Mouse (Mus musculus): ENCODE data around the gene Sema6b. TPM values are rescaled to one million over a fixed set of nuclear protein-coding genes. Genes with fewer than 3 reads are reported as not detected.
A peak's percentile ranks its signal among the peaks of the same experiment; 100 is the strongest.
"Not testable (repeated sequence)": the region's sequence is repeated elsewhere in the genome, so short reads cannot be mapped to it uniquely, and the experiment has no call there.

Sema6b gene
- polyA plus RNA-seq, 1 experiment from 2014 or later = 1.3 TPM

- Histone ChIP-seq H3K36me3 (ENCODE audit: control insufficient read depth, insufficient read depth, low read length) (peaks cover 14% of the 10 kb centered on the region), H3K4me1 (replicated peaks; ENCODE audit: control insufficient read depth, insufficient read depth, low read length) (no peaks in the 10 kb centered on the region), H3K9ac (ENCODE audit: low read length) (no peak overlapping the region), H3K9me3 (ENCODE audit: control insufficient read depth, low read length) (no peaks in the 10 kb centered on the region), H3K27ac (ENCODE audit: low read depth) (no peak overlapping the region), H3K27me3 (replicated peaks; ENCODE audit: control insufficient read depth, insufficient read depth, low read length) (no peaks in the 10 kb centered on the region), H3K4me2 (ENCODE audit: low read length) (no peak overlapping the region), H3K4me3 (ENCODE audit: low read depth, low read length) (no peak overlapping the region)
- WGBS = 70% methylated on average over 2 of the region's 2 CpGs
- DNase-seq (ENCODE audit: low spot score) (no peak), ATAC-seq (replicated peaks; ENCODE audit: low FRiP score, low TSS enrichment, low read depth) (0 out of 2 replicates have a peak, but pooled peaks have one; percentile 7)
Observed at GRCm38 (mm10) chr17:56107736-56108135, 32.4 kb downstream of the Sema6b start.

- Histone ChIP-seq H3K9ac (ENCODE audit: low read length) (no peak overlapping the region), H3K4me3 (ENCODE audit: low read depth, low read length) (no peak overlapping the region), H3K36me3 (ENCODE audit: control insufficient read depth, insufficient read depth, low read length) (peaks cover 21% of the 10 kb centered on the region), H3K4me2 (ENCODE audit: low read length) (no peak overlapping the region), H3K27ac (ENCODE audit: low read depth) (no peak overlapping the region), H3K9me3 (ENCODE audit: control insufficient read depth, low read length) (no peaks in the 10 kb centered on the region), H3K4me1 (replicated peaks; ENCODE audit: control insufficient read depth, insufficient read depth, low read length) (no peaks in the 10 kb centered on the region), H3K27me3 (replicated peaks; ENCODE audit: control insufficient read depth, insufficient read depth, low read length) (no peaks in the 10 kb centered on the region)
- ATAC-seq (replicated peaks; ENCODE audit: low FRiP score, low TSS enrichment, low read depth) (no peak), DNase-seq (ENCODE audit: low spot score) (no peak)
- WGBS = 69% methylated on average over 4 of the region's 4 CpGs
Observed at GRCm38 (mm10) chr17:56106981-56107380, 33.2 kb downstream of the Sema6b start.

GRCm38 (mm10) chr17:56106436-56106835 is 33.7 kb downstream of the Sema6b start:
- WGBS = 98% methylated on average over 4 of the region's 4 CpGs
- not testable (repeated sequence) for H3K9me3 ChIP-seq (ENCODE audit: control insufficient read depth, low read length); H3K9ac ChIP-seq (ENCODE audit: low read length); H3K4me3 ChIP-seq (ENCODE audit: low read depth, low read length); H3K4me1 ChIP-seq (replicated peaks; ENCODE audit: control insufficient read depth, insufficient read depth, low read length); H3K4me2 ChIP-seq (ENCODE audit: low read length); ATAC-seq (replicated peaks; ENCODE audit: low FRiP score, low TSS enrichment, low read depth); H3K27me3 ChIP-seq (replicated peaks; ENCODE audit: control insufficient read depth, insufficient read depth, low read length); H3K27ac ChIP-seq (ENCODE audit: low read depth); DNase-seq (ENCODE audit: low spot score)
- peaks cover 26% of the 10 kb centered on the region for H3K36me3 ChIP-seq (ENCODE audit: control insufficient read depth, insufficient read depth, low read length)

GRCm38 (mm10) chr17:56104821-56105220 is 35.3 kb downstream of the Sema6b start:
- ATAC-seq (replicated peaks; ENCODE audit: low FRiP score, low TSS enrichment, low read depth); H3K27me3 ChIP-seq (replicated peaks; ENCODE audit: control insufficient read depth, insufficient read depth, low read length); H3K27ac ChIP-seq (ENCODE audit: low read depth); H3K4me2 ChIP-seq (ENCODE audit: low read length); H3K9ac ChIP-seq (ENCODE audit: low read length); H3K4me1 ChIP-seq (replicated peaks; ENCODE audit: control insufficient read depth, insufficient read depth, low read length); DNase-seq (ENCODE audit: low spot score); H3K9me3 ChIP-seq (ENCODE audit: control insufficient read depth, low read length); H3K4me3 ChIP-seq (ENCODE audit: low read depth, low read length): not testable (repeated sequence)
- 96% methylated on average over 2 of the region's 5 CpGs for WGBS
- peaks cover 40% of the 10 kb centered on the region for H3K36me3 ChIP-seq (ENCODE audit: control insufficient read depth, insufficient read depth, low read length)

GRCm38 (mm10) chr17:56103465-56104285 is 36.5 kb downstream of the Sema6b start:
- H3K9ac ChIP-seq (ENCODE audit: low read length) = no peak overlapping the region
- H3K4me3 ChIP-seq (ENCODE audit: low read depth, low read length) = no peak overlapping the region
- ATAC-seq (replicated peaks; ENCODE audit: low FRiP score, low TSS enrichment, low read depth) (no peak), DNase-seq (ENCODE audit: low spot score) (no peak)
- H3K36me3 ChIP-seq (ENCODE audit: control insufficient read depth, insufficient read depth, low read length) = peaks cover 51% of the 10 kb centered on the region
- no peaks in the 10 kb centered on the region for H3K27me3 ChIP-seq (replicated peaks; ENCODE audit: control insufficient read depth, insufficient read depth, low read length)
- WGBS = 94% methylated on average over 8 of the region's 8 CpGs
- no peak overlapping the region for H3K27ac ChIP-seq (ENCODE audit: low read depth)
- no peaks in the 10 kb centered on the region for H3K4me1 ChIP-seq (replicated peaks; ENCODE audit: control insufficient read depth, insufficient read depth, low read length)
- H3K9me3 ChIP-seq (ENCODE audit: control insufficient read depth, low read length) = no peaks in the 10 kb centered on the region
- H3K4me2 ChIP-seq (ENCODE audit: low read length) = no peak overlapping the region

- Histone ChIP-seq H3K4me3 (ENCODE audit: low read depth, low read length) (no peak overlapping the region), H3K4me2 (ENCODE audit: low read length) (no peak overlapping the region), H3K27ac (ENCODE audit: low read depth) (no peak overlapping the region), H3K9me3 (ENCODE audit: control insufficient read depth, low read length) (no peaks in the 10 kb centered on the region), H3K27me3 (replicated peaks; ENCODE audit: control insufficient read depth, insufficient read depth, low read length) (no peaks in the 10 kb centered on the region), H3K4me1 (replicated peaks; ENCODE audit: control insufficient read depth, insufficient read depth, low read length) (no peaks in the 10 kb centered on the region), H3K36me3 (ENCODE audit: control insufficient read depth, insufficient read depth, low read length) (peaks cover 58% of the 10 kb centered on the region), H3K9ac (ENCODE audit: low read length) (no peak overlapping the region)
- DNase-seq (ENCODE audit: low spot score) (no peak), ATAC-seq (replicated peaks; ENCODE audit: low FRiP score, low TSS enrichment, low read depth) (no peak)
- WGBS = 94% methylated on average over 9 of the region's 9 CpGs
Observed at GRCm38 (mm10) chr17:56102927-56103326, 37.2 kb downstream of the Sema6b start.

- Histone ChIP-seq H3K9ac (ENCODE audit: low read length) (no peak overlapping the region), H3K4me2 (ENCODE audit: low read length) (no peak overlapping the region), H3K4me3 (ENCODE audit: low read depth, low read length) (no peak overlapping the region), H3K4me1 (replicated peaks; ENCODE audit: control insufficient read depth, insufficient read depth, low read length) (no peaks in the 10 kb centered on the region), H3K27ac (ENCODE audit: low read depth) (no peak overlapping the region), H3K36me3 (ENCODE audit: control insufficient read depth, insufficient read depth, low read length) (peaks cover 66% of the 10 kb centered on the region), H3K27me3 (replicated peaks; ENCODE audit: control insufficient read depth, insufficient read depth, low read length) (no peaks in the 10 kb centered on the region), H3K9me3 (ENCODE audit: control insufficient read depth, low read length) (no peaks in the 10 kb centered on the region)
- whole genome bisulfite sequencing = 91% methylated on average over 5 of the region's 5 CpGs
- ATAC-seq (replicated peaks; ENCODE audit: low FRiP score, low TSS enrichment, low read depth) = no peak
- DNase-seq (ENCODE audit: low spot score) = no peak
Observed at GRCm38 (mm10) chr17:56102158-56102557, 38.0 kb downstream of the Sema6b start.

- Histone ChIP-seq H3K4me2 (ENCODE audit: low read length) (no peak overlapping the region), H3K27ac (ENCODE audit: low read depth) (no peak overlapping the region), H3K9me3 (ENCODE audit: control insufficient read depth, low read length) (no peaks in the 10 kb centered on the region), H3K27me3 (replicated peaks; ENCODE audit: control insufficient read depth, insufficient read depth, low read length) (no peaks in the 10 kb centered on the region), H3K4me1 (replicated peaks; ENCODE audit: control insufficient read depth, insufficient read depth, low read length) (no peaks in the 10 kb centered on the region), H3K9ac (ENCODE audit: low read length) (no peak overlapping the region), H3K36me3 (ENCODE audit: control insufficient read depth, insufficient read depth, low read length) (peaks cover 80% of the 10 kb centered on the region), H3K4me3 (ENCODE audit: low read depth, low read length) (no peak overlapping the region)
- no peak for ATAC-seq (replicated peaks; ENCODE audit: low FRiP score, low TSS enrichment, low read depth)
- no peak for DNase-seq (ENCODE audit: low spot score)
- WGBS = 94% methylated on average over 3 of the region's 3 CpGs
Observed at GRCm38 (mm10) chr17:56100811-56101210, 39.3 kb downstream of the Sema6b start.
